Mouse (Mus musculus) liver, embryonic 11.5 days (tissue): ENCODE results near the gene Ak5. TPM values are rescaled to one million over a fixed set of nuclear protein-coding genes. Genes with fewer than 3 reads are reported as not detected.

Source experiments
- ATAC-seq: fragments of 200-750 bp; cut with Nextera tagmentation; replicated peaks from 2 replicates; pipeline ENCODE4 v1.8.0; 2017; ENCODE audit warnings: moderate number of reproducible peaks, mild to moderate bottlenecking, moderate TSS enrichment, moderate library complexity; ENCODE audit not compliant: low FRiP score
- DNase-seq: peaks from one replicate; pipeline ENCODE4 v3.0.0-alpha.2; 2017; ENCODE audit warnings: low spot score
- H3K27ac ChIP-seq: fragments of 300-500 bp; sonication (generic); 2 replicates; pipeline ENCODE4 v1.5.1; 2014; ENCODE audit warnings: mild to moderate bottlenecking, low read depth, low read length, control low read depth
- H3K27me3 ChIP-seq: fragments of 300-500 bp; sonication (generic); replicated peaks from 2 replicates; pipeline ENCODE4 v1.6.1; 2014; ENCODE audit warnings: low read length, mixed read lengths; ENCODE audit not compliant: control insufficient read depth, insufficient read depth
- H3K36me3 ChIP-seq: fragments of 300-500 bp; sonication (generic); 2 replicates; pipeline ENCODE4 v1.6.1; 2014; ENCODE audit warnings: mild to moderate bottlenecking, low read length, moderate library complexity, mixed read lengths; ENCODE audit not compliant: control insufficient read depth, insufficient read depth
- H3K4me1 ChIP-seq: fragments of 300-500 bp; sonication (generic); replicated peaks from 2 replicates; pipeline ENCODE4 v1.6.1; 2014; ENCODE audit warnings: low read length, mixed read lengths; ENCODE audit not compliant: control insufficient read depth, insufficient read depth
- H3K4me2 ChIP-seq: fragments of 300-500 bp; sonication (generic); 2 replicates; pipeline ENCODE4 v1.6.1; 2014; ENCODE audit warnings: mild to moderate bottlenecking, control low read depth, moderate library complexity
- H3K4me3 ChIP-seq: fragments of 300-500 bp; sonication (generic); 2 replicates; pipeline ENCODE4 v1.5.1; 2014; ENCODE audit warnings: low read depth, low read length, control low read depth
- H3K9ac ChIP-seq: fragments of 300-500 bp; sonication (generic); 2 replicates; pipeline ENCODE4 v1.6.1; 2014; ENCODE audit warnings: low read depth, low read length, control low read depth
- H3K9me3 ChIP-seq: fragments of 300-500 bp; sonication (generic); 2 replicates; pipeline ENCODE4 v1.6.1; 2016; ENCODE audit warnings: low read length, inconsistent platforms, mixed read lengths; ENCODE audit not compliant: control insufficient read depth
- WGBS: fragments of 180-500 bp; shearing (Covaris S2); extraction: QIAGEN DNeasy Blood & Tissue Kit; methylation state at CpG from one replicate; pipeline ENCODE4 v1.1.7; 2014; 5-methylcytosine and 5-hydroxymethylcytosine counted together
- polyA plus RNA-seq: library from polyadenylated mRNA; unstranded; fragments of >200 nt; fragmentation: Nextera tagmentation; extraction: Ambion mirVana; gene quantifications from 2 replicates; pipeline ENCODE4 v1.2.1, GENCODE M21; 2014

Gene Ak5
- polyA plus RNA-seq, 1 experiment from 2014 or later: 3.5 TPM

GRCm38 (mm10) chr3:152555216-152555615 is 112.9 kb downstream of the Ak5 start:
- DNase-seq (no peak), ATAC-seq (no peak)
- WGBS: 73% methylated on average over 7 of the region's 7 CpGs
- Histone ChIP-seq H3K27me3 (no peaks in the 10 kb centered on the region), H3K4me2 (no peak overlapping the region), H3K9ac (no peak overlapping the region), H3K4me3 (no peak overlapping the region), H3K27ac (no peak overlapping the region), H3K9me3 (no peaks in the 10 kb centered on the region), H3K36me3 (no peaks in the 10 kb centered on the region), H3K4me1 (peaks cover 27% of the 10 kb centered on the region)

- Histone ChIP-seq H3K4me1 (peaks cover 29% of the 10 kb centered on the region), H3K36me3 (no peaks in the 10 kb centered on the region), H3K4me2 (no peak overlapping the region), H3K27ac (no peak overlapping the region), H3K27me3 (no peaks in the 10 kb centered on the region), H3K9me3 (no peaks in the 10 kb centered on the region), H3K4me3 (no peak overlapping the region), H3K9ac (no peak overlapping the region)
- no peak for DNase-seq
- ATAC-seq: no peak
- WGBS: 86% methylated on average over 7 of the region's 7 CpGs
These were observed 113.8 kb downstream of the Ak5 start for GRCm38 (mm10) chr3:152554366-152554765.

GRCm38 (mm10) chr3:152552641-152553040 is 115.5 kb downstream of the Ak5 start:
- Histone ChIP-seq H3K4me3 (no peak overlapping the region), H3K9ac (no peak overlapping the region), H3K4me1 (peaks cover 18% of the 10 kb centered on the region), H3K4me2 (no peak overlapping the region), H3K9me3 (no peaks in the 10 kb centered on the region), H3K36me3 (no peaks in the 10 kb centered on the region), H3K27ac (no peak overlapping the region), H3K27me3 (no peaks in the 10 kb centered on the region)
- 87% methylated on average over 8 of the region's 8 CpGs for WGBS
- DNase-seq (no peak), ATAC-seq (no peak)

GRCm38 (mm10) chr3:152550528-152551115 is 117.5 kb downstream of the Ak5 start:
- Histone ChIP-seq H3K9ac (no peak overlapping the region), H3K27me3 (no peaks in the 10 kb centered on the region), H3K9me3 (no peaks in the 10 kb centered on the region), H3K4me2 (no peak overlapping the region), H3K4me3 (no peak overlapping the region), H3K36me3 (no peaks in the 10 kb centered on the region), H3K4me1 (peaks cover 18% of the 10 kb centered on the region), H3K27ac (no peak overlapping the region; the same call in 1 of the 2 replicates)
- ATAC-seq (peak; percentile 53; the same call in 1 of the 2 replicates), DNase-seq (no peak)
- 77% methylated on average over 7 of the region's 7 CpGs for whole genome bisulfite sequencing

GRCm38 (mm10) chr3:152550031-152550430 is 118.1 kb downstream of the Ak5 start:
- no peaks in the 10 kb centered on the region for H3K36me3 ChIP-seq
- no peak overlapping the region for H3K9ac ChIP-seq
- no peaks in the 10 kb centered on the region for H3K27me3 ChIP-seq
- no peak overlapping the region for H3K4me3 ChIP-seq
- ATAC-seq: peak; percentile 85
- DNase-seq: no peak
- H3K4me1 ChIP-seq: peaks cover 18% of the 10 kb centered on the region
- H3K9me3 ChIP-seq: no peaks in the 10 kb centered on the region
- H3K27ac ChIP-seq: no peak overlapping the region; the same call in 1 of the 2 replicates
- no peak overlapping the region; the same call in 1 of the 2 replicates for H3K4me2 ChIP-seq

- Histone ChIP-seq H3K9me3 (no peaks in the 10 kb centered on the region), H3K4me2 (no peak overlapping the region), H3K27ac (no peak overlapping the region), H3K4me1 (peaks cover 5% of the 10 kb centered on the region), H3K9ac (no peak overlapping the region), H3K4me3 (no peak overlapping the region), H3K27me3 (no peaks in the 10 kb centered on the region), H3K36me3 (no peaks in the 10 kb centered on the region)
- 78% methylated on average over 3 of the region's 3 CpGs for WGBS
- ATAC-seq (no peak), DNase-seq (no peak)
These were observed 123.2 kb downstream of the Ak5 start for GRCm38 (mm10) chr3:152544921-152545320.

- Histone ChIP-seq H3K27ac (no peak overlapping the region), H3K4me1 (no peaks in the 10 kb centered on the region), H3K4me2 (no peak overlapping the region), H3K9ac (no peak overlapping the region), H3K9me3 (no peaks in the 10 kb centered on the region), H3K4me3 (no peak overlapping the region), H3K27me3 (no peaks in the 10 kb centered on the region), H3K36me3 (no peaks in the 10 kb centered on the region)
- DNase-seq (no peak), ATAC-seq (no peak)
- WGBS: 83% methylated on average over 5 of the region's 5 CpGs
These were observed 125.9 kb downstream of the Ak5 start for GRCm38 (mm10) chr3:152542298-152542697.

GRCm38 (mm10) chr3:152530344-152530743 is 137.8 kb downstream of the Ak5 start:
- Histone ChIP-seq H3K4me1 (peaks cover 3% of the 10 kb centered on the region; the same call in 1 of the 2 replicates), H3K36me3 (no peaks in the 10 kb centered on the region), H3K4me3 (no peak overlapping the region), H3K27ac (no peak overlapping the region), H3K4me2 (no peak overlapping the region), H3K9me3 (no peaks in the 10 kb centered on the region), H3K27me3 (no peaks in the 10 kb centered on the region), H3K9ac (no peak overlapping the region)
- ATAC-seq: no peak
- DNase-seq: no peak
- 76% methylated on average over 5 of the region's 5 CpGs for WGBS
